8 mouse cellular contexts compared by ENCODE assay signal in genomic region chr4:132076480-132077405, GRCm38 (mm10). TPM values are rescaled to one million over a fixed set of nuclear protein-coding genes. Genes with fewer than 3 reads are reported as not detected.
DNase-seq lines count a peak whose midpoint lies in the region; ATAC-seq lines count a peak whose summit lies in the region.

No protein-coding gene starts in this region.

- intact Hi-C loops in heart, postnatal 25 days (cut with DNase I) = loop anchor here (5.0 kb wide), 1 partner anchor 44 kb away; no protein-coding TSS in a partner anchor

- 25% methylated on average over 20 of the region's 20 CpGs for WGBS in embryonic facial prominence, embryonic 10.5 days

- H3K27ac ChIP-seq in embryonic facial prominence, embryonic 10.5 days (replicated peaks) = no peak overlapping the region

- H3K27me3 ChIP-seq in megakaryocyte, embryonic 14.5 days (replicated peaks) = no peaks in the 10 kb centered on the region
- peaks cover 64% of the 10 kb centered on the region for H3K27me3 ChIP-seq in embryonic facial prominence, embryonic 10.5 days (replicated peaks; ENCODE audit: low read depth, poor library complexity, severe bottlenecking)

- H3K9me3 ChIP-seq in megakaryocyte, embryonic 14.5 days = no peaks in the 10 kb centered on the region
- H3K9me3 ChIP-seq in embryonic facial prominence, embryonic 10.5 days = no peaks in the 10 kb centered on the region

- no peak for ATAC-seq in megakaryocyte, adult 5-6 weeks (ENCODE audit: poor library complexity, severe bottlenecking)

- H3K4me3 ChIP-seq in megakaryocyte, embryonic 14.5 days (replicated peaks) = peak overlapping the region; percentile 99
- 0 out of 2 replicates have a peak overlapping the region, but pooled peaks have one; percentile 16 for H3K4me3 ChIP-seq in embryonic facial prominence, embryonic 10.5 days

- peak; percentile 59 for DNase-seq in ZHBTc4 (ENCODE audit: low read depth, low spot score)
- peak; percentile 54 for DNase-seq in embryonic facial prominence, embryonic 10.5 days (ENCODE audit: low spot score)
- peak; percentile 43 for DNase-seq in heart, postnatal 25 days (ENCODE audit: low spot score)
- DNase-seq in liver = peak; percentile 97
- peak; percentile 69 for DNase-seq in retina, embryonic 14.5 days (ENCODE audit: low spot score)
- no peak for DNase-seq in cerebellum, postnatal 10 days

- H3K36me3 ChIP-seq in megakaryocyte, embryonic 14.5 days (replicated peaks; ENCODE audit: low read length) = peaks cover 19% of the 10 kb centered on the region
- H3K36me3 ChIP-seq in embryonic facial prominence, embryonic 10.5 days (replicated peaks) = no peaks in the 10 kb centered on the region

- H3K4me1 ChIP-seq in megakaryocyte, embryonic 14.5 days = peaks cover 74% of the 10 kb centered on the region
- H3K4me1 ChIP-seq in embryonic facial prominence, embryonic 10.5 days = peaks cover 57% of the 10 kb centered on the region

RNA-seq across cellular contexts. Expression of gene Epb41, which starts 1.6 kb away (rescaled TPM):
- 90.5 and 122 TPM in 2 replicates for polyA plus RNA-seq in megakaryocyte, embryonic 14.5 days (2012; ENCODE audit: insufficient read depth, low replicate concordance)
- total RNA-seq in megakaryocyte, adult 5-6 weeks (2015) = 42.5 and 51.8 TPM in 2 replicates
- 61.1 and 62.3 TPM in 2 replicates for total RNA-seq in megakaryocyte, adult 5-6 weeks (2017)
- polyA plus RNA-seq in embryonic facial prominence, embryonic 10.5 days (2016; fragmentation: Nextera tagmentation; extraction: Ambion mirVana) = 133 and 136 TPM in 2 replicates
- 100 to 1,000 TPM; 144 to 184 TPM for total RNA-seq in heart, postnatal 25 days (2021)

RNA-seq across cellular contexts. Expression of gene Gm10300, which starts 2.2 kb away (rescaled TPM):
- polyA plus RNA-seq in megakaryocyte, embryonic 14.5 days (2012; ENCODE audit: insufficient read depth, low replicate concordance) = 0.23 TPM in 1 of 2 replicates, not detected in the other
- 0.16 TPM in 1 of 2 replicates, not detected in the other for total RNA-seq in megakaryocyte, adult 5-6 weeks (2015)
- total RNA-seq in megakaryocyte, adult 5-6 weeks (2017) = 0.33 and 0.37 TPM in 2 replicates
- polyA plus RNA-seq in embryonic facial prominence, embryonic 10.5 days (2016; fragmentation: Nextera tagmentation; extraction: Ambion mirVana) = not detected in 2 replicates
- total RNA-seq in heart, postnatal 25 days (2021) = under 1 TPM in 1 of 2 experiments, not detected in 1; 0.17 TPM

Comparison
In these comparisons a context has a peak if more than half of its experiments do, and no peak if none do; other contexts are left out.
1. DNase-seq: peak in ZHBTc4 (single experiment), embryonic facial prominence, embryonic 10.5 days (single experiment), heart, postnatal 25 days (single experiment), liver (single experiment) and retina, embryonic 14.5 days (single experiment); none in cerebellum, postnatal 10 days (0 of 2).